Mouse (Mus musculus) spleen, adult 12 weeks (tissue): ENCODE results near the gene Fgd5.
"Not testable (repeated sequence)": the region's sequence is repeated elsewhere in the genome, so short reads cannot be mapped to it uniquely, and the experiment has no call there.

Experiments used
- DNase-seq: peaks from one replicate; pipeline ENCODE4 v3.0.0; 2022; ENCODE audit warnings: low spot score

Fgd5 gene

GRCm38 (mm10) chr6:91978371-91979300, at the start of gene Fgd5:
TSS of gene Fgd5 (plus strand) at chr6:91978878.
- DNase-seq = no peak

GRCm38 (mm10) chr6:91931231-91931630, 47.4 kb upstream of the Fgd5 start:
- DNase-seq = no peak

GRCm38 (mm10) chr6:91938491-91938890, 40.2 kb upstream of the Fgd5 start:
- DNase-seq = no peak

- no peak for DNase-seq
Measured at GRCm38 (mm10) chr6:91948426-91948825, 30.3 kb upstream of the Fgd5 start.

GRCm38 (mm10) chr6:91958015-91958414, 20.7 kb upstream of the Fgd5 start:
- not testable (repeated sequence) for DNase-seq

GRCm38 (mm10) chr6:91960028-91960811, 18.5 kb upstream of the Fgd5 start:
- no peak for DNase-seq

- DNase-seq = no peak
Measured at GRCm38 (mm10) chr6:91963429-91963828, 15.2 kb upstream of the Fgd5 start.

GRCm38 (mm10) chr6:91965060-91965459, 13.6 kb upstream of the Fgd5 start:
- no peak for DNase-seq

- DNase-seq = no peak
Measured at GRCm38 (mm10) chr6:91966006-91966405, 12.7 kb upstream of the Fgd5 start.

GRCm38 (mm10) chr6:91972201-91972646, 6.5 kb upstream of the Fgd5 start:
- DNase-seq = no peak

GRCm38 (mm10) chr6:91973972-91974371, 4.7 kb upstream of the Fgd5 start:
- no peak for DNase-seq

GRCm38 (mm10) chr6:91979301-91979996, 771 bp downstream of the Fgd5 start:
- DNase-seq = no peak

- DNase-seq = no peak
Measured at GRCm38 (mm10) chr6:91980011-91980410, 1.3 kb downstream of the Fgd5 start.

GRCm38 (mm10) chr6:91990101-91990500, 11.4 kb downstream of the Fgd5 start:
- no peak for DNase-seq

GRCm38 (mm10) chr6:91992823-91993222, 14.1 kb downstream of the Fgd5 start:
- DNase-seq = peak; percentile 49

GRCm38 (mm10) chr6:91993795-91994505, 15.3 kb downstream of the Fgd5 start:
- peak; percentile 42 for DNase-seq

GRCm38 (mm10) chr6:91996072-91996471, 17.4 kb downstream of the Fgd5 start:
- DNase-seq = no peak

- DNase-seq = no peak
Measured at GRCm38 (mm10) chr6:92002558-92003285, 24.0 kb downstream of the Fgd5 start.

GRCm38 (mm10) chr6:92003646-92004045, 25.0 kb downstream of the Fgd5 start:
- no peak for DNase-seq

- no peak for DNase-seq
Measured at GRCm38 (mm10) chr6:92004137-92004805, 25.6 kb downstream of the Fgd5 start.
